Mouse (Mus musculus) heart, embryonic 16.5 days (tissue): Measurements from ENCODE around the gene Heg1. TPM values are rescaled to one million over a fixed set of nuclear protein-coding genes. Genes with fewer than 3 reads are reported as not detected.
A peak's percentile ranks its signal among the peaks of the same experiment; 100 is the strongest.

ENCODE experiments used
- ATAC-seq: fragments of 200-750 bp; cut with Nextera tagmentation; replicated peaks from 2 replicates; pipeline ENCODE4 v1.8.0; 2017; ENCODE audit warnings: moderate number of reproducible peaks; ENCODE audit not compliant: insufficient read depth, low FRiP score; ENCODE audit errors: extremely low read depth
- H3K27ac ChIP-seq: fragments of 300-500 bp; sonication (generic); 2 replicates; pipeline ENCODE4 v1.5.1; 2014; ENCODE audit warnings: mild to moderate bottlenecking, low read length, control low read depth, moderate library complexity
- H3K27me3 ChIP-seq: fragments of 300-500 bp; sonication (generic); 2 replicates; pipeline ENCODE4 v1.6.1; 2014; ENCODE audit warnings: low read length, mixed read lengths; ENCODE audit not compliant: control insufficient read depth, insufficient read depth
- H3K36me3 ChIP-seq: fragments of 300-500 bp; sonication (generic); 2 replicates; pipeline ENCODE4 v1.6.1; 2014; ENCODE audit not compliant: control insufficient read depth, insufficient read depth
- H3K4me1 ChIP-seq: fragments of 300-500 bp; sonication (generic); 2 replicates; pipeline ENCODE4 v1.6.1; 2014; ENCODE audit warnings: low read length, mixed read lengths; ENCODE audit not compliant: control insufficient read depth, insufficient read depth
- H3K4me2 ChIP-seq: fragments of 300-500 bp; sonication (generic); 2 replicates; pipeline ENCODE4 v1.6.1; 2014; ENCODE audit warnings: low read depth, mild to moderate bottlenecking, control low read depth, low read length
- H3K4me3 ChIP-seq: fragments of 300-500 bp; sonication (generic); 2 replicates; pipeline ENCODE4 v1.5.1; 2014; ENCODE audit warnings: mild to moderate bottlenecking, control low read depth, low read length
- H3K9ac ChIP-seq: fragments of 300-500 bp; sonication (generic); 2 replicates; pipeline ENCODE4 v1.6.1; 2014; ENCODE audit warnings: low read length, control low read depth
- H3K9me3 ChIP-seq: fragments of 300-500 bp; sonication (generic); replicated peaks from 2 replicates; pipeline ENCODE4 v1.6.1; 2016; ENCODE audit warnings: low read length; ENCODE audit not compliant: control insufficient read depth
- WGBS: fragments of 180-500 bp; shearing (Covaris S2); extraction: QIAGEN DNeasy Blood & Tissue Kit; methylation state at CpG from one replicate; pipeline ENCODE4 v1.1.7; 2014; 5-methylcytosine and 5-hydroxymethylcytosine counted together
- polyA plus RNA-seq: library from polyadenylated mRNA; unstranded; fragments of >200 nt; fragmentation: Nextera tagmentation; extraction: Ambion mirVana; gene quantifications from 2 replicates; pipeline ENCODE4 v1.2.1, GENCODE M21; 2015

The Heg1 gene
- polyA plus RNA-seq, 1 experiment from 2014 or later = 34.0 TPM

GRCm38 (mm10) chr16:33673530-33674109 is 10.6 kb upstream of the Heg1 start:
- 54% methylated on average over 14 of the region's 14 CpGs for WGBS
- Histone ChIP-seq H3K9me3 (no peaks in the 10 kb centered on the region), H3K9ac (no peak overlapping the region), H3K4me3 (no peak overlapping the region), H3K4me1 (peaks cover 30% of the 10 kb centered on the region), H3K36me3 (no peaks in the 10 kb centered on the region), H3K27ac (no peak overlapping the region), H3K4me2 (no peak overlapping the region), H3K27me3 (no peaks in the 10 kb centered on the region)
- ATAC-seq = no peak

GRCm38 (mm10) chr16:33675151-33675847 is 8.9 kb upstream of the Heg1 start:
- Histone ChIP-seq H3K4me1 (peaks cover 29% of the 10 kb centered on the region), H3K9ac (no peak overlapping the region), H3K4me3 (no peak overlapping the region), H3K27ac (peak overlapping the region; percentile 51), H3K9me3 (no peaks in the 10 kb centered on the region), H3K36me3 (no peaks in the 10 kb centered on the region), H3K4me2 (no peak overlapping the region), H3K27me3 (no peaks in the 10 kb centered on the region)
- 80% methylated on average over 10 of the region's 10 CpGs for WGBS
- ATAC-seq = no peak

GRCm38 (mm10) chr16:33675848-33676184 is 8.4 kb upstream of the Heg1 start:
- WGBS = 42% methylated on average over 3 of the region's 3 CpGs
- ATAC-seq = no peak
- Histone ChIP-seq H3K27me3 (no peaks in the 10 kb centered on the region), H3K4me3 (no peak overlapping the region), H3K4me1 (peaks cover 26% of the 10 kb centered on the region), H3K36me3 (no peaks in the 10 kb centered on the region), H3K4me2 (no peak overlapping the region), H3K27ac (peak overlapping the region; percentile 51), H3K9me3 (no peaks in the 10 kb centered on the region), H3K9ac (no peak overlapping the region)

GRCm38 (mm10) chr16:33676347-33677312 is 7.5 kb upstream of the Heg1 start:
- H3K4me3 ChIP-seq = no peak overlapping the region
- peak overlapping the region; percentile 36; the same call in 1 of the 2 replicates for H3K9ac ChIP-seq
- no peaks in the 10 kb centered on the region for H3K9me3 ChIP-seq
- peak; percentile 80 for ATAC-seq
- WGBS = 36% methylated on average over 7 of the region's 7 CpGs
- H3K27ac ChIP-seq = peak overlapping the region; percentile 82
- no peak overlapping the region for H3K4me2 ChIP-seq
- no peaks in the 10 kb centered on the region for H3K36me3 ChIP-seq
- H3K4me1 ChIP-seq = peaks cover 26% of the 10 kb centered on the region
- H3K27me3 ChIP-seq = no peaks in the 10 kb centered on the region

GRCm38 (mm10) chr16:33677313-33677690 is 6.9 kb upstream of the Heg1 start:
- Histone ChIP-seq H3K4me2 (no peak overlapping the region), H3K27me3 (no peaks in the 10 kb centered on the region), H3K4me1 (peaks cover 26% of the 10 kb centered on the region), H3K9ac (no peak overlapping the region), H3K9me3 (no peaks in the 10 kb centered on the region), H3K27ac (peak overlapping the region; percentile 82; the same call in 1 of the 2 replicates), H3K36me3 (no peaks in the 10 kb centered on the region), H3K4me3 (no peak overlapping the region)
- WGBS = 82% methylated on average over 7 of the region's 7 CpGs
- no peak for ATAC-seq

GRCm38 (mm10) chr16:33677901-33678300 is 6.3 kb upstream of the Heg1 start:
- no peaks in the 10 kb centered on the region for H3K9me3 ChIP-seq
- H3K27ac ChIP-seq = no peak overlapping the region
- no peak overlapping the region for H3K4me2 ChIP-seq
- H3K27me3 ChIP-seq = no peaks in the 10 kb centered on the region
- H3K36me3 ChIP-seq = no peaks in the 10 kb centered on the region
- peaks cover 26% of the 10 kb centered on the region for H3K4me1 ChIP-seq
- 74% methylated on average over 5 of the region's 5 CpGs for WGBS
- no peak for ATAC-seq
- H3K9ac ChIP-seq = no peak overlapping the region
- no peak overlapping the region for H3K4me3 ChIP-seq

- no peak overlapping the region for H3K4me3 ChIP-seq
- no peak overlapping the region for H3K4me2 ChIP-seq
- H3K9me3 ChIP-seq = no peaks in the 10 kb centered on the region
- H3K4me1 ChIP-seq = peaks cover 28% of the 10 kb centered on the region
- no peaks in the 10 kb centered on the region for H3K36me3 ChIP-seq
- no peak overlapping the region for H3K9ac ChIP-seq
- H3K27ac ChIP-seq = 0 out of 2 replicates have a peak overlapping the region, but pooled peaks have one; percentile 10
- no peaks in the 10 kb centered on the region for H3K27me3 ChIP-seq
- ATAC-seq = no peak
- 72% methylated on average over 7 of the region's 7 CpGs for WGBS
Observed at GRCm38 (mm10) chr16:33680271-33680670, 3.9 kb upstream of the Heg1 start.

GRCm38 (mm10) chr16:33680816-33681215 is 3.4 kb upstream of the Heg1 start:
- Histone ChIP-seq H3K9me3 (no peaks in the 10 kb centered on the region), H3K4me2 (no peak overlapping the region), H3K27ac (0 out of 2 replicates have a peak overlapping the region, but pooled peaks have one; percentile 10), H3K9ac (no peak overlapping the region), H3K27me3 (no peaks in the 10 kb centered on the region), H3K36me3 (no peaks in the 10 kb centered on the region), H3K4me3 (no peak overlapping the region), H3K4me1 (peaks cover 25% of the 10 kb centered on the region)
- no peak for ATAC-seq
- 56% methylated on average over 10 of the region's 10 CpGs for WGBS

- no peak overlapping the region for H3K9ac ChIP-seq
- no peak overlapping the region for H3K4me3 ChIP-seq
- no peaks in the 10 kb centered on the region for H3K9me3 ChIP-seq
- H3K4me2 ChIP-seq = no peak overlapping the region
- no peak for ATAC-seq
- H3K4me1 ChIP-seq = peaks cover 25% of the 10 kb centered on the region
- H3K27ac ChIP-seq = no peak overlapping the region
- H3K27me3 ChIP-seq = no peaks in the 10 kb centered on the region
- no peaks in the 10 kb centered on the region for H3K36me3 ChIP-seq
Observed at GRCm38 (mm10) chr16:33681661-33682060, 2.5 kb upstream of the Heg1 start.
